Mouse (Mus musculus): ENCODE data around the gene Dhx33. TPM values are rescaled to one million over a fixed set of nuclear protein-coding genes. Genes with fewer than 3 reads are reported as not detected.

Gene Dhx33
- polyA plus RNA-seq, 1 experiment from 2014 or later = 5.9 TPM

DNA sequence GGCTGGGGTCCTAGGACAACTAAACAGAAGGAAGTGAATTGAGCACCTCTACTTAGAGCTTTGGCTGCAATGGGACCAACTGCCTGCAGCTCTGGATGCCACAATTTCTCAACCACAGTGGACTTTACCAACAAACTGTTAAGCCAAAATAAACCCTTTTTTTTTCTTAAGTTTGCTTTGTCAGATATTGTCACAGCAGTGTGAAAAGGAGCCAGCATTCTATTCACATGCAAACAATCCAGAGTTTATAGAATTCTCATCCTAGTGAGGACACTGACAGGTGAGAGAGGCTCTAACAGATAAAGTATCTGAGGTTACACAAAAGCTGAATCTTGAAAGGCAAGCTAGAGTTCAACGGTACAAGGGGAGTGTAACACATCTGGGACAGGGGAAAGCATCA is 12.8 kb upstream of the Dhx33 start:
- no peak overlapping the region for H3K27ac ChIP-seq (ENCODE audit: low read length)
- no peaks in the 10 kb centered on the region for H3K27me3 ChIP-seq (replicated peaks; ENCODE audit: insufficient read depth, low read length)
- DNase-seq (ENCODE audit: low spot score) (no peak), ATAC-seq (no peak)
- H3K9ac ChIP-seq (replicated peaks; ENCODE audit: low read depth) = no peak overlapping the region
- no peaks in the 10 kb centered on the region for H3K9me3 ChIP-seq (ENCODE audit: low read length)
- no peak for TF ChIP-seq CTCF (IDR thresholded peaks at IDR 0.05)
- no peak for TF ChIP-seq EP300 (IDR thresholded peaks at IDR 0.05)
- no peak overlapping the region for H3K4me2 ChIP-seq (replicated peaks; ENCODE audit: low read depth, low read length)
- WGBS = 89% methylated on average over 1 of the region's 1 CpGs
- H3K4me1 ChIP-seq (ENCODE audit: insufficient read depth, low read depth, low read length) = 0 out of 2 replicates have a peak, but pooled peaks cover 6% of the 10 kb centered on the region
- H3K4me3 ChIP-seq (ENCODE audit: low read depth, low read length) = no peak overlapping the region
- 0 out of 2 replicates have a peak, but pooled peaks cover 3% of the 10 kb centered on the region for H3K36me3 ChIP-seq (ENCODE audit: insufficient read depth, low read length)

DNA sequence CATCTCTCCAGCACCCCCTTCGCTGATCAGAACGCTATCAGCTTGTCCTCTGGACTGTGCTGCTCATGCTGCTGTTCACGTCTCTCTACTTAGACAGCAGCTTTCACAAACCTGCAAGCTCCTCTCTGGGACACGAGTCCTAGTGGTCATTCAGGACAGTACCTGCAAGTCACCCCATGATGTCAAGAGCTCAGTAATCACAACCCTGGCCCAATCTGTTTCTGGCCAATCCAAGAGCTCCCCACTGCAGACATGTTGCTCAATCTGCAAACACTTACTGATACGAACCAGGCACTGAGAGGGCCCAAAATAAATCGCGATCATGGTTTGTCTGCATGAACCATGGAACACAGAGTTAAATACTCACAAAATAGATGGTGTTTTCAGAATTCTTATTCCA is 8.5 kb upstream of the Dhx33 start:
- 0 out of 2 replicates have a peak, but pooled peaks cover 2% of the 10 kb centered on the region for H3K4me1 ChIP-seq (ENCODE audit: insufficient read depth, low read depth, low read length)
- no peaks in the 10 kb centered on the region for H3K27me3 ChIP-seq (replicated peaks; ENCODE audit: insufficient read depth, low read length)
- no peak overlapping the region for H3K9ac ChIP-seq (replicated peaks; ENCODE audit: low read depth)
- 69% methylated on average over 7 of the region's 7 CpGs for WGBS
- ATAC-seq (peak; percentile 87), DNase-seq (ENCODE audit: low spot score) (peak; percentile 64)
- peak; percentile 41; the same call in 1 of the 2 replicates for TF ChIP-seq CTCF (IDR thresholded peaks at IDR 0.05)
- TF ChIP-seq EP300 (IDR thresholded peaks at IDR 0.05) = peak; percentile 51; the same call in 1 of the 2 replicates
- no peak overlapping the region for H3K4me2 ChIP-seq (replicated peaks; ENCODE audit: low read depth, low read length)
- no peak overlapping the region for H3K4me3 ChIP-seq (ENCODE audit: low read depth, low read length)
- H3K36me3 ChIP-seq (ENCODE audit: insufficient read depth, low read length) = peaks cover 13% of the 10 kb centered on the region; the same call in 1 of the 2 replicates
- H3K9me3 ChIP-seq (ENCODE audit: low read length) = no peaks in the 10 kb centered on the region
- no peak overlapping the region for H3K27ac ChIP-seq (ENCODE audit: low read length)

GRCm38 (mm10) chr11:71008321-71008720 is 4.1 kb upstream of the Dhx33 start:
- H3K4me2 ChIP-seq (replicated peaks; ENCODE audit: low read depth, low read length) = no peak overlapping the region
- DNase-seq (ENCODE audit: low spot score) (peak; percentile 36), ATAC-seq (no peak)
- no peak overlapping the region for H3K9ac ChIP-seq (replicated peaks; ENCODE audit: low read depth)
- 79% methylated on average over 3 of the region's 3 CpGs for WGBS
- H3K4me1 ChIP-seq (ENCODE audit: insufficient read depth, low read depth, low read length) = peaks cover 4% of the 10 kb centered on the region
- TF ChIP-seq CTCF (IDR thresholded peaks at IDR 0.05) = no peak
- TF ChIP-seq EP300 (IDR thresholded peaks at IDR 0.05) = no peak
- no peaks in the 10 kb centered on the region for H3K9me3 ChIP-seq (ENCODE audit: low read length)
- H3K27me3 ChIP-seq (replicated peaks; ENCODE audit: insufficient read depth, low read length) = no peaks in the 10 kb centered on the region
- no peak overlapping the region for H3K27ac ChIP-seq (ENCODE audit: low read length)
- no peak overlapping the region for H3K4me3 ChIP-seq (ENCODE audit: low read depth, low read length)
- peaks cover 12% of the 10 kb centered on the region; the same call in 1 of the 2 replicates for H3K36me3 ChIP-seq (ENCODE audit: insufficient read depth, low read length)

DNA sequence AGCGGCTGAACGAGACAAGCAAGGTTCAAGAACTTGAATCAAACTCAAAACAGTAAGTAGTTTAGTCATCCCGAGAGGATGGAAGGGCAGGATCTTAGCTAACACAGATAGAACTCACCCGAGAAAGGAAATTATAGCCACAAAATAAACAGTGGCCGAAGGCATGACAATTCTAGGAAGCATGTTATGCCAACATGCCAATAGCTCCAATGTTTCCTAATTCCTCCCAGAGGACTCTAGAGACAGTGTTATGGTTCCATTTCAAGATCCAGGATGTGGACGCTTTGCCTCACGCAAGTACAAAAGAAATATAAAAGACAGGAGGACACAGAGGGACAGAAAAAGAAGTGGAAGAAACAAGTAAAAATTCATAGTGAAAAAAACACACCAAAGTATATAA is 3.6 kb upstream of the Dhx33 start:
- Histone ChIP-seq H3K4me3 (ENCODE audit: low read depth, low read length) (no peak overlapping the region), H3K4me2 (replicated peaks; ENCODE audit: low read depth, low read length) (no peak overlapping the region), H3K9me3 (ENCODE audit: low read length) (no peaks in the 10 kb centered on the region), H3K9ac (replicated peaks; ENCODE audit: low read depth) (no peak overlapping the region), H3K27ac (ENCODE audit: low read length) (no peak overlapping the region), H3K36me3 (ENCODE audit: insufficient read depth, low read length) (peaks cover 10% of the 10 kb centered on the region; the same call in 1 of the 2 replicates), H3K27me3 (replicated peaks; ENCODE audit: insufficient read depth, low read length) (no peaks in the 10 kb centered on the region), H3K4me1 (ENCODE audit: insufficient read depth, low read depth, low read length) (peaks cover 9% of the 10 kb centered on the region)
- no peak for ATAC-seq
- 68% methylated on average over 7 of the region's 7 CpGs for WGBS
- peak; percentile 37 for DNase-seq (ENCODE audit: low spot score)
- TF ChIP-seq EP300 (IDR thresholded peaks at IDR 0.05) (peak; percentile 65), CTCF (IDR thresholded peaks at IDR 0.05) (no peak)

DNA sequence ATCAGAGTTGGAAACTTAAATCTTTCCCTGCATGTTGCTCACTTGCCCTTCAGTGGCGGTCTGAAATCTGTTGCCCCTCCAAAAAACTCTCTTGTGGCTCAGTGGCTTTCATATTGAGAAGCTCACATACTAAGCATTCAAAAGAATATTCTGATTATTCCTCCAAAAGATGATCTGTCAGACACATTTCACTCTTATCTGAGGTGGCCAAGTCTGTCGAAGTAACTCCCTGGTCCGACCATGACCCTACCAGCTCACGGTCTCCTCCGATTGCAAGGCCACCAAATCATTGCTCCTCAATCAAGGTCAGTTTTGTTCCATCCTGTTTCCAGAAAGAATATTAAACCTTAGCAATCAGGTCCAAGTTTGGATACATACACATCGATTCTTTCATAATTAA is 2.8 kb upstream of the Dhx33 start:
- Histone ChIP-seq H3K27me3 (replicated peaks; ENCODE audit: insufficient read depth, low read length) (no peaks in the 10 kb centered on the region), H3K4me3 (ENCODE audit: low read depth, low read length) (no peak overlapping the region), H3K27ac (ENCODE audit: low read length) (no peak overlapping the region), H3K36me3 (ENCODE audit: insufficient read depth, low read length) (peaks cover 10% of the 10 kb centered on the region; the same call in 1 of the 2 replicates), H3K4me1 (ENCODE audit: insufficient read depth, low read depth, low read length) (peaks cover 9% of the 10 kb centered on the region), H3K9me3 (ENCODE audit: low read length) (no peaks in the 10 kb centered on the region), H3K4me2 (replicated peaks; ENCODE audit: low read depth, low read length) (no peak overlapping the region), H3K9ac (replicated peaks; ENCODE audit: low read depth) (no peak overlapping the region)
- 93% methylated on average over 6 of the region's 6 CpGs for WGBS
- TF ChIP-seq CTCF (IDR thresholded peaks at IDR 0.05) = no peak
- ATAC-seq = no peak
- no peak for DNase-seq (ENCODE audit: low spot score)

GRCm38 (mm10) chr11:71005046-71005445 is 809 bp upstream of the Dhx33 start:
- WGBS = 54% methylated on average over 5 of the region's 5 CpGs
- no peaks in the 10 kb centered on the region for H3K27me3 ChIP-seq (replicated peaks; ENCODE audit: insufficient read depth, low read length)
- H3K9me3 ChIP-seq (ENCODE audit: low read length) = no peaks in the 10 kb centered on the region
- ATAC-seq = no peak
- H3K4me2 ChIP-seq (replicated peaks; ENCODE audit: low read depth, low read length) = peak overlapping the region; percentile 91
- peaks cover 8% of the 10 kb centered on the region; the same call in 1 of the 2 replicates for H3K36me3 ChIP-seq (ENCODE audit: insufficient read depth, low read length)
- H3K4me3 ChIP-seq (ENCODE audit: low read depth, low read length) = 0 out of 2 replicates have a peak overlapping the region, but pooled peaks have one; percentile 28
- H3K27ac ChIP-seq (ENCODE audit: low read length) = peak overlapping the region; percentile 0; the same call in 1 of the 2 replicates
- peaks cover 9% of the 10 kb centered on the region for H3K4me1 ChIP-seq (ENCODE audit: insufficient read depth, low read depth, low read length)
- TF ChIP-seq EP300 (IDR thresholded peaks at IDR 0.05) (no peak), CTCF (IDR thresholded peaks at IDR 0.05) (no peak)
- no peak for DNase-seq (ENCODE audit: low spot score)
- H3K9ac ChIP-seq (replicated peaks; ENCODE audit: low read depth) = no peak overlapping the region

All from lung, postnatal 0 days (tissue).